17 mouse cellular contexts compared by ENCODE assay signal in the genomic region with DNA sequence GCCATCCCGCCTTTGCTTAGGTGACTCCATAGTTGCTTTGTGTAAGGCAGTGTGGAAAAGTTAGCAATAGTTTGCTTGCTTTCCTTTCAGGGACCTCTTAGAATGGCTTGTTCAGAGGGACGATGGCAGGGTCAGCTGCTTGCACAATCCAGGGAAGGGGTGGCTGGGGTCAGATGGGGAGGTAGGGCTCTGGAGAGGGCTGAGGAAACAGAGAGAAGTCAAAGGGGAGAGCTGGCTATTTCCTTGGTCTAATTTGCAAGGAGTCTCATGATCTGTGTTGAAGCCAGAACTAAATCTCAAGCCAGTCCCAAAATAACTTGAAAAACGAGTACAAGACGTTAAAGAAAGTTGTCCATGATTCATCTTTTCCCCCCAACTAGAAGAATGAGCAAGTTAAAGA. TPM values are rescaled to one million over a fixed set of nuclear protein-coding genes. Genes with fewer than 3 reads are reported as not detected.
DNase-seq lines count a peak whose midpoint lies in the region; ATAC-seq lines count a peak whose summit lies in the region.
"Had no signal": no experiment of that assay in that cellular context is flagged by ENCODE, and none has a peak within 500 bp of the region (broad histone marks: within the 10 kb centered on the region; RNA-seq: fewer than 3 reads in every experiment).

No protein-coding gene starts in this region.

- no peaks in the 10 kb centered on the region for H3K36me3 ChIP-seq in hindbrain, embryonic 15.5 days
- no peaks in the 10 kb centered on the region for H3K36me3 ChIP-seq in hindbrain, embryonic 16.5 days (ENCODE audit: control insufficient read depth, insufficient read depth, low read length)
- H3K36me3 ChIP-seq: embryonic facial prominence, embryonic 13.5 days; intestine, embryonic 15.5 days; limb, embryonic 13.5 days; midbrain, embryonic 12.5 days had no signal

- no peaks in the 10 kb centered on the region for H3K4me1 ChIP-seq in hindbrain, embryonic 15.5 days (replicated peaks)
- H3K4me1 ChIP-seq in hindbrain, embryonic 16.5 days (ENCODE audit: control insufficient read depth, insufficient read depth, low read depth, low read length) = no peaks in the 10 kb centered on the region
- H3K4me1 ChIP-seq: embryonic facial prominence, embryonic 13.5 days; intestine, embryonic 15.5 days; limb, embryonic 13.5 days; midbrain, embryonic 12.5 days had no signal

- H3K27me3 ChIP-seq in hindbrain, embryonic 15.5 days = no peaks in the 10 kb centered on the region
- no peaks in the 10 kb centered on the region for H3K27me3 ChIP-seq in hindbrain, embryonic 16.5 days (replicated peaks; ENCODE audit: control insufficient read depth, insufficient read depth, low read length)
- H3K27me3 ChIP-seq: intestine, embryonic 15.5 days; limb, embryonic 13.5 days; midbrain, embryonic 12.5 days had no signal

- H3K4me2 ChIP-seq in hindbrain, embryonic 15.5 days = no peak overlapping the region
- no peak overlapping the region for H3K4me2 ChIP-seq in hindbrain, embryonic 16.5 days (ENCODE audit: low read length)
- H3K4me2 ChIP-seq: embryonic facial prominence, embryonic 13.5 days; intestine, embryonic 15.5 days; limb, embryonic 13.5 days; midbrain, embryonic 12.5 days had no signal

- no peak overlapping the region for H3K4me3 ChIP-seq in hindbrain, embryonic 15.5 days
- H3K4me3 ChIP-seq in hindbrain, embryonic 16.5 days (ENCODE audit: low read length) = no peak overlapping the region
- H3K4me3 ChIP-seq: embryonic facial prominence, embryonic 13.5 days; intestine, embryonic 15.5 days; limb, embryonic 13.5 days; midbrain, embryonic 12.5 days had no signal

- 66% methylated on average over 4 of the region's 4 CpGs for WGBS in hindbrain, embryonic 15.5 days
- 76% methylated on average over 4 of the region's 4 CpGs for WGBS in hindbrain, embryonic 16.5 days

- ATAC-seq in hindbrain, embryonic 15.5 days (ENCODE audit: low FRiP score, low read depth) = no peak
- ATAC-seq in hindbrain, embryonic 16.5 days = no peak
- ATAC-seq in granulocyte monocyte progenitor cell, adult 5-6 weeks (replicated peaks; ENCODE audit: poor library complexity, severe bottlenecking) = peak; percentile 18; the same call in 1 of the 2 replicates
- no peak for ATAC-seq in frontal cortex, adult (ENCODE audit: low TSS enrichment)
- ATAC-seq: intestine, embryonic 15.5 days; liver, postnatal 0 days had no signal

- no peak overlapping the region for H3K9ac ChIP-seq in hindbrain, embryonic 15.5 days
- no peak overlapping the region for H3K9ac ChIP-seq in hindbrain, embryonic 16.5 days (ENCODE audit: low read depth, low read length)
- H3K9ac ChIP-seq: embryonic facial prominence, embryonic 13.5 days; intestine, embryonic 15.5 days; limb, embryonic 13.5 days; liver, postnatal 0 days; midbrain, embryonic 12.5 days had no signal

- peak; percentile 15 for DNase-seq in adrenal gland, adult 8-10 months
- no peak for DNase-seq in adrenal gland, postnatal 25 days
- DNase-seq in lung, postnatal 14 days = peak; percentile 19
- no peak for DNase-seq in thymus, postnatal 0 days (ENCODE audit: low spot score)
- DNase-seq: cerebellum, postnatal 25 days; liver, postnatal 0 days; right cerebral cortex, postnatal 25 days had no signal

- H3K27ac ChIP-seq in hindbrain, embryonic 15.5 days (replicated peaks) = 0 out of 2 replicates have a peak overlapping the region, but pooled peaks have one; percentile 38
- no peak overlapping the region for H3K27ac ChIP-seq in hindbrain, embryonic 16.5 days (ENCODE audit: low read depth, low read length)
- H3K27ac ChIP-seq: embryonic facial prominence, embryonic 13.5 days; intestine, embryonic 15.5 days; limb, embryonic 13.5 days; midbrain, embryonic 12.5 days had no signal

- H3K9me3 ChIP-seq in hindbrain, embryonic 15.5 days = no peaks in the 10 kb centered on the region
- no peaks in the 10 kb centered on the region for H3K9me3 ChIP-seq in hindbrain, embryonic 16.5 days (ENCODE audit: control insufficient read depth, low read length)
- H3K9me3 ChIP-seq: embryonic facial prominence, embryonic 13.5 days; intestine, embryonic 15.5 days; limb, embryonic 13.5 days; midbrain, embryonic 12.5 days had no signal

RNA-seq across cellular contexts. Expression of a gene that starts 13.7 kb away (rescaled TPM):
- total RNA-seq in adrenal gland, adult 8-10 months (2022) = 1 to 10 TPM; 2.2 to 3.9 (median 2.9) TPM
- total RNA-seq in adrenal gland, postnatal 25 days (2021) = 1.1 and 2.6 TPM in 2 replicates
- 0.31 and 0.34 TPM in 2 replicates for polyA plus RNA-seq in hindbrain, embryonic 15.5 days (2015; fragmentation: Nextera tagmentation; extraction: Ambion mirVana)
- polyA plus RNA-seq in hindbrain, embryonic 16.5 days (2015; fragmentation: Nextera tagmentation; extraction: Ambion mirVana) = 0.25 and 0.37 TPM in 2 replicates
- 0.51 TPM in 1 of 2 replicates, not detected in the other for total RNA-seq in granulocyte monocyte progenitor cell, adult 5-6 weeks (2014; fragmentation: Nextera tagmentation)
- 2.4 and 3.4 TPM in 2 replicates for total RNA-seq in granulocyte monocyte progenitor cell, adult 5-6 weeks (2017)
- 7.2 and 8.1 TPM in 2 replicates for polyA plus RNA-seq in thymus, postnatal 0 days (2015; fragmentation: Nextera tagmentation; extraction: Ambion mirVana)
- total RNA-seq: MEL had no signal
- polyA plus RNA-seq: embryonic facial prominence, embryonic 13.5 days; forebrain, embryonic 11.5 days had no signal

RNA-seq across cellular contexts. Expression of a gene that starts 24.9 kb away (rescaled TPM):
- total RNA-seq in adrenal gland, adult 8-10 months (2022) = 10 to 100 TPM in 3 of 4 experiments, 1 to 10 TPM in 1; 9.1 to 14.4 (median 13.9) TPM
- 9.4 and 11.0 TPM in 2 replicates for total RNA-seq in adrenal gland, postnatal 25 days (2021)
- 10.3 TPM in 2 replicates for polyA plus RNA-seq in hindbrain, embryonic 15.5 days (2015; fragmentation: Nextera tagmentation; extraction: Ambion mirVana)
- polyA plus RNA-seq in hindbrain, embryonic 16.5 days (2015; fragmentation: Nextera tagmentation; extraction: Ambion mirVana) = 10.0 and 10.5 TPM in 2 replicates
- total RNA-seq in granulocyte monocyte progenitor cell, adult 5-6 weeks (2014; fragmentation: Nextera tagmentation) = not detected in 2 replicates
- total RNA-seq in granulocyte monocyte progenitor cell, adult 5-6 weeks (2017) = not detected in 2 replicates
- 5.4 and 6.6 TPM in 2 replicates for polyA plus RNA-seq in thymus, postnatal 0 days (2015; fragmentation: Nextera tagmentation; extraction: Ambion mirVana)
- total RNA-seq: MEL had no signal

RNA-seq across cellular contexts. Expression of a gene that starts 37.7 kb away (rescaled TPM):
- 10 to 100 TPM in 2 of 4 experiments, 1 to 10 TPM in 2; 6.5 to 17.4 (median 10.1) TPM for total RNA-seq in adrenal gland, adult 8-10 months (2022)
- total RNA-seq in adrenal gland, postnatal 25 days (2021) = 6.0 and 6.8 TPM in 2 replicates
- polyA plus RNA-seq in hindbrain, embryonic 15.5 days (2015; fragmentation: Nextera tagmentation; extraction: Ambion mirVana) = 1.3 TPM in 2 replicates
- polyA plus RNA-seq in hindbrain, embryonic 16.5 days (2015; fragmentation: Nextera tagmentation; extraction: Ambion mirVana) = 1.0 and 1.2 TPM in 2 replicates
- 0.19 TPM in 1 of 2 replicates, not detected in the other for total RNA-seq in granulocyte monocyte progenitor cell, adult 5-6 weeks (2014; fragmentation: Nextera tagmentation)
- 1.2 and 2.2 TPM in 2 replicates for total RNA-seq in granulocyte monocyte progenitor cell, adult 5-6 weeks (2017)
- polyA plus RNA-seq in thymus, postnatal 0 days (2015; fragmentation: Nextera tagmentation; extraction: Ambion mirVana) = 7.7 and 8.9 TPM in 2 replicates
- total RNA-seq: MEL had no signal

RNA-seq across cellular contexts. Expression of a gene that starts 45.6 kb away (rescaled TPM):
- total RNA-seq in adrenal gland, adult 8-10 months (2022) = 1 to 10 TPM; 1.2 to 1.7 (median 1.5) TPM
- 0.24 and 0.49 TPM in 2 replicates for total RNA-seq in adrenal gland, postnatal 25 days (2021)
- polyA plus RNA-seq in hindbrain, embryonic 15.5 days (2015; fragmentation: Nextera tagmentation; extraction: Ambion mirVana) = 0.31 and 0.55 TPM in 2 replicates
- 0.60 and 0.81 TPM in 2 replicates for polyA plus RNA-seq in hindbrain, embryonic 16.5 days (2015; fragmentation: Nextera tagmentation; extraction: Ambion mirVana)
- total RNA-seq in granulocyte monocyte progenitor cell, adult 5-6 weeks (2014; fragmentation: Nextera tagmentation) = not detected in 2 replicates
- not detected in 2 replicates for total RNA-seq in granulocyte monocyte progenitor cell, adult 5-6 weeks (2017)
- 8.0 and 9.1 TPM in 2 replicates for polyA plus RNA-seq in thymus, postnatal 0 days (2015; fragmentation: Nextera tagmentation; extraction: Ambion mirVana)
- total RNA-seq: MEL had no signal

RNA-seq across cellular contexts. Expression of a gene that starts 53.0 kb away (rescaled TPM):
- 1 to 10 TPM; 4.5 to 7.1 (median 6.2) TPM for total RNA-seq in adrenal gland, adult 8-10 months (2022)
- 5.7 and 7.4 TPM in 2 replicates for total RNA-seq in adrenal gland, postnatal 25 days (2021)
- polyA plus RNA-seq in hindbrain, embryonic 15.5 days (2015; fragmentation: Nextera tagmentation; extraction: Ambion mirVana) = 2.6 and 3.3 TPM in 2 replicates
- 2.5 and 3.0 TPM in 2 replicates for polyA plus RNA-seq in hindbrain, embryonic 16.5 days (2015; fragmentation: Nextera tagmentation; extraction: Ambion mirVana)
- not detected in 2 replicates for total RNA-seq in granulocyte monocyte progenitor cell, adult 5-6 weeks (2014; fragmentation: Nextera tagmentation)
- total RNA-seq in granulocyte monocyte progenitor cell, adult 5-6 weeks (2017) = not detected in 2 replicates
- polyA plus RNA-seq in thymus, postnatal 0 days (2015; fragmentation: Nextera tagmentation; extraction: Ambion mirVana) = 5.9 and 7.4 TPM in 2 replicates

Comparison
In these comparisons a context has a peak if more than half of its experiments do, and no peak if none do; other contexts are left out.
1. DNase-seq: peak in adrenal gland, adult 8-10 months (single experiment) and lung, postnatal 14 days (single experiment); none in adrenal gland, postnatal 25 days (single experiment) and thymus, postnatal 0 days (single experiment).
2. RNA of a gene that starts 24.9 kb away (total RNA-seq): 9.1 to 14.4 TPM in adrenal gland, adult 8-10 months and 9.4 to 11.0 TPM in adrenal gland, postnatal 25 days; not detected in granulocyte monocyte progenitor cell, adult 5-6 weeks; every median in the first group is over 10 times any median in the second.